Mouse (Mus musculus) forebrain, embryonic 14.5 days (tissue): ENCODE measurements around the gene Mmaa. TPM values are rescaled to one million over a fixed set of nuclear protein-coding genes. Genes with fewer than 3 reads are reported as not detected.

ENCODE experiments used
- ATAC-seq: fragments of 200-750 bp; cut with Nextera tagmentation; 2 replicates; pipeline ENCODE4 v1.8.0; 2017; ENCODE audit warnings: mild to moderate bottlenecking, moderate library complexity
- DNase-seq: peaks from one replicate; pipeline ENCODE4 v3.0.0-alpha.2; 2015; ENCODE audit warnings: low spot score
- H3K27ac ChIP-seq: fragments of 300-500 bp; sonication (generic); 2 replicates; pipeline ENCODE4 v1.5.1; 2014; ENCODE audit warnings: low read depth, mild to moderate bottlenecking, control low read depth, low read length, moderate library complexity
- H3K27me3 ChIP-seq: fragments of 300-500 bp; sonication (generic); replicated peaks from 2 replicates; pipeline ENCODE4 v1.6.1; 2014; ENCODE audit warnings: low read length, control low read depth, mixed read lengths; ENCODE audit not compliant: control insufficient read depth, insufficient read depth
- H3K36me3 ChIP-seq: fragments of 300-500 bp; sonication (generic); 2 replicates; pipeline ENCODE4 v1.6.1; 2014; ENCODE audit warnings: low read length, control low read depth; ENCODE audit not compliant: control insufficient read depth, insufficient read depth
- H3K4me1 ChIP-seq: fragments of 300-500 bp; sonication (generic); 2 replicates; pipeline ENCODE4 v1.6.1; 2014; ENCODE audit warnings: antibody characterized with exemption, low read length, control low read depth; ENCODE audit not compliant: control insufficient read depth, insufficient read depth
- H3K4me2 ChIP-seq: fragments of 300-500 bp; sonication (generic); 2 replicates; pipeline ENCODE4 v1.6.1; 2014; ENCODE audit warnings: mild to moderate bottlenecking, control low read depth, low read length
- H3K4me3 ChIP-seq: fragments of 300-500 bp; sonication (generic); 2 replicates; pipeline ENCODE4 v1.5.1; 2014; ENCODE audit warnings: low read depth, low read length, control low read depth
- H3K9ac ChIP-seq: fragments of 300-500 bp; sonication (generic); 2 replicates; pipeline ENCODE4 v1.6.1; 2014; ENCODE audit warnings: mild to moderate bottlenecking, low read length, control low read depth, moderate library complexity
- H3K9me3 ChIP-seq: fragments of 300-500 bp; sonication (generic); replicated peaks from 2 replicates; pipeline ENCODE4 v1.6.1; 2016; ENCODE audit warnings: low read length, control low read depth, mixed read lengths; ENCODE audit not compliant: control insufficient read depth
- WGBS: fragments of 180-500 bp; shearing (Covaris S2); extraction: QIAGEN DNeasy Blood & Tissue Kit; methylation state at CpG from one replicate; pipeline ENCODE4 v1.1.7; 2014; 5-methylcytosine and 5-hydroxymethylcytosine counted together
- polyA plus RNA-seq: library from polyadenylated mRNA; unstranded; fragments of >200 nt; fragmentation: Nextera tagmentation; extraction: Ambion mirVana; gene quantifications from 2 replicates; pipeline ENCODE4 v1.2.1, GENCODE M21; 2014

Mmaa gene
- polyA plus RNA-seq, 1 experiment from 2014 or later: 20.2 TPM

DNA sequence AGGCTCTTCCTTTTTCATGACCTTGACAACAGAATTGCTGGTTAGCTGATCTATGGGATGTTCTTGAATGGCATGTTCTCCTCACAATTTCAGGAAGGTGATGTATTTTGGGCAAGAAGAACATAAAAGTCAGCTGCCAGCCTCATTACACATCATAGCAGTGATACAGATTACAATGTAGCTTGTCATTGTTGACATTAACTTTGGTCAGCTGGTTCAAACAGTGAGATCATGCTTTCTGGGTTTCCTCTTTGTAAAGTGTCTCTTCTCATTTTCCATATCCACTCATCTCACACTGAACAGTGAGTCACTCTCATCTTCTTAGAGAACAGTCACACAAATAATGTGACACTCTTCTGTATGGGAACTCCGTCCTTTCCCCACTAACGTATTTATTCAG, 51.3 kb downstream of the Mmaa start:
- H3K9me3 ChIP-seq: no peaks in the 10 kb centered on the region
- no peak overlapping the region for H3K4me2 ChIP-seq
- H3K9ac ChIP-seq: no peak overlapping the region
- WGBS: 93% methylated on average over 2 of the region's 2 CpGs
- H3K4me1 ChIP-seq: no peaks in the 10 kb centered on the region
- no peaks in the 10 kb centered on the region for H3K36me3 ChIP-seq
- ATAC-seq (no peak), DNase-seq (no peak)
- H3K4me3 ChIP-seq: no peak overlapping the region
- no peaks in the 10 kb centered on the region for H3K27me3 ChIP-seq
- no peak overlapping the region for H3K27ac ChIP-seq

DNA sequence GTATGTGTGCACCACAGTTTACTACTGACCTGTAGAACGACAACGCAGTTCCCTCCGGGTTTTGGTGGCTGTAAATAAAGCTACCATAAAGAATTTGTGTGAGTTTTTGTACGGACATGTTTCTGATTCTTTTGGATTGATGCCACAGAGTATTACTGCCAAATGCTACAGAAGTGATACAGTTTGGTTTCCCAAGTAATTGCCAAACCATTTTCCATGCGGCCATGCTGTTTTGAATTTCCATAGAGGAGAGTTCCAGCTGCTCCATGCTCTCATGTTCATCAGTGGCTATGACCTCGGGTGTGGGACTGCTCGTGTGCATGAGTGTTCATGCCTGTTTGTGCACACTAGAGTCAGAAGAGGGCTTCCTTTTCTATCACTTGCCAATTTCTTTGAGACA, 54.7 kb downstream of the Mmaa start:
- Histone ChIP-seq H3K9ac (no peak overlapping the region), H3K4me2 (no peak overlapping the region), H3K4me3 (no peak overlapping the region), H3K36me3 (no peaks in the 10 kb centered on the region), H3K27me3 (no peaks in the 10 kb centered on the region), H3K27ac (no peak overlapping the region), H3K9me3 (no peaks in the 10 kb centered on the region), H3K4me1 (no peaks in the 10 kb centered on the region)
- DNase-seq: peak; percentile 34
- ATAC-seq: no peak
- 83% methylated on average over 7 of the region's 7 CpGs for WGBS

DNA sequence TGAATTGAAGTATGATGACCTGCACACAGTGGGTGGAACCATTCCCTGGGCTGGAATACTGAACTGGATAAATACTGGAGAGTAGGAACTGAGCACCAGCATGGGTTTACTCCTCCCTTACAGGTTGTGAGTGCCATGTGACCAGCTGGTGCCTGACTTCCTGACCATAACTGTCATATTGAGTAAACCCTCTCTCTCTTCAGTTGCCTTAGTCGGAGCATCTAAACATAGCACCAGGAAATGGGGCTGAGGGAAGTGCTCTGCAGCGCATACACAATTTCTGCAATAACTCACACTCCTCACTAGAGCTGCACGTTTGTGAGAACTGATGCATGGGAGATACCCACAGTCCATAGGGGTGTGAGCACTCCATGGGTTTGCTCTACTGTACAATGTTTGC, 55.4 kb downstream of the Mmaa start:
- H3K9ac ChIP-seq: no peak overlapping the region
- no peak overlapping the region for H3K27ac ChIP-seq
- no peaks in the 10 kb centered on the region for H3K4me1 ChIP-seq
- H3K4me3 ChIP-seq: no peak overlapping the region
- H3K36me3 ChIP-seq: no peaks in the 10 kb centered on the region
- no peak for ATAC-seq
- H3K27me3 ChIP-seq: no peaks in the 10 kb centered on the region
- no peak overlapping the region for H3K4me2 ChIP-seq
- no peak for DNase-seq
- 91% methylated on average over 3 of the region's 3 CpGs for WGBS
- H3K9me3 ChIP-seq: no peaks in the 10 kb centered on the region

DNA sequence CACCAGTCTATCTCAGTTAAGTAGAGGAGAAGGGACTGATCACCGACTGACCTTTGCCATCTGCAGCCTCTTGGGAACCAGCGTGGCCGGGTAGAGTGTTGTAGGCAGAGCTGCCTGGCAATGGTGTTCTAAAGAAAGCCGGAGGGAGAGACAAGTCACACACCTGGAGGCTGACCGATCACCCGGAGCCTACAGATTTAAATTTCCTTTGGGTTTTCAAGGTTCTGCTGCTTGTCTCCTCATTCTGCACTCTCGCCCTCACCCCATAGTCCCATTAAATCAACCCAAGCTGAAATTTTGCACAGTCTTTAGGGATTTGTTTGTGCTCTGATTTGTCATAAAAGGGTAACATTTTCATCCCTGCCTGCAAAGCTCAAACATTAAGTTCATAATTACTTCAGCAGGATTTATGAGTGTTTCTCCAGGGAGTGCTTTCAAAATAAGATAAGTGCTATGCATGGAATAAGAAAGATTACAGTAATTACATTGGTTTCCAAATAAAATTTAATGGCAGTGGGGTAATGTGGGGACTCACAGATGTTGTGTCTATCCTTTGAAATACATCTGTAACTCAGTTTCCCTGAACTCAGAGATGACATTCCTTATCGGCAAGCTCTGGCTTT, 65.4 kb downstream of the Mmaa start:
- H3K36me3 ChIP-seq: no peaks in the 10 kb centered on the region
- 94% methylated on average over 8 of the region's 8 CpGs for WGBS
- H3K4me1 ChIP-seq: no peaks in the 10 kb centered on the region
- no peak overlapping the region for H3K27ac ChIP-seq
- no peak overlapping the region for H3K4me2 ChIP-seq
- no peak for DNase-seq
- 0 out of 2 replicates have a peak, but pooled peaks cover under 1% of the 10 kb centered on the region for H3K9me3 ChIP-seq
- H3K9ac ChIP-seq: no peak overlapping the region
- no peak overlapping the region for H3K4me3 ChIP-seq
- no peak for ATAC-seq
- H3K27me3 ChIP-seq: no peaks in the 10 kb centered on the region

GRCm38 (mm10) chr8:79227916-79228315, 66.8 kb downstream of the Mmaa start:
- ATAC-seq (no peak), DNase-seq (no peak)
- Histone ChIP-seq H3K27ac (no peak overlapping the region), H3K36me3 (no peaks in the 10 kb centered on the region), H3K4me2 (no peak overlapping the region), H3K27me3 (no peaks in the 10 kb centered on the region), H3K4me3 (no peak overlapping the region), H3K4me1 (no peaks in the 10 kb centered on the region), H3K9me3 (peaks cover 3% of the 10 kb centered on the region; the same call in 1 of the 2 replicates), H3K9ac (no peak overlapping the region)
- 95% methylated on average over 3 of the region's 3 CpGs for WGBS

DNA sequence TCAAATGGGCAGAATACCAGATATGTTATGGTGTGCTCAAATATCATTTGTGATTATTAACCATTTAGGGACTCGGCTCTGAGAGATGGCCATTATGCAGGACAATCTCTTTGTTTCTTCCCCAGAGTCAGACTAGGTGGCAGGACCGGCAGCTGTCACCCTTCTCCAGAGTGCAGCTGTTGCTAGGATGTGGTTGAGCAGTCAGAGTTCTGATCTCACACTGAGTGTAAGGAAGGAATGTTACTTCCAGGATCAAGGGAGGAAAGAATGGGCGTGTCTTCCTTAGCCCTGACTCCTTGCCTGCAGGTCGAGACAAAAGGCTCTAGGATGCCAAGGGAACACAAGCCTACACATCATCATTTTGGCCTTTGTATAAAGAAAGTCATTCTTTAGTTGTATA, 67.5 kb downstream of the Mmaa start:
- ATAC-seq: no peak
- Histone ChIP-seq H3K4me1 (no peaks in the 10 kb centered on the region), H3K27me3 (no peaks in the 10 kb centered on the region), H3K4me2 (no peak overlapping the region), H3K27ac (no peak overlapping the region), H3K36me3 (no peaks in the 10 kb centered on the region), H3K9ac (no peak overlapping the region), H3K4me3 (no peak overlapping the region), H3K9me3 (peaks cover 3% of the 10 kb centered on the region; the same call in 1 of the 2 replicates)
- DNase-seq: no peak
- WGBS: 78% methylated on average over 4 of the region's 4 CpGs

- Histone ChIP-seq H3K9ac (no peak overlapping the region), H3K36me3 (no peaks in the 10 kb centered on the region), H3K27me3 (no peaks in the 10 kb centered on the region), H3K27ac (no peak overlapping the region), H3K9me3 (peaks cover 3% of the 10 kb centered on the region; the same call in 1 of the 2 replicates), H3K4me1 (no peaks in the 10 kb centered on the region), H3K4me2 (no peak overlapping the region), H3K4me3 (no peak overlapping the region)
- 94% methylated on average over 3 of the region's 3 CpGs for WGBS
- no peak for ATAC-seq
- DNase-seq: no peak
Observed at GRCm38 (mm10) chr8:79226046-79226445, 68.7 kb downstream of the Mmaa start.

DNA sequence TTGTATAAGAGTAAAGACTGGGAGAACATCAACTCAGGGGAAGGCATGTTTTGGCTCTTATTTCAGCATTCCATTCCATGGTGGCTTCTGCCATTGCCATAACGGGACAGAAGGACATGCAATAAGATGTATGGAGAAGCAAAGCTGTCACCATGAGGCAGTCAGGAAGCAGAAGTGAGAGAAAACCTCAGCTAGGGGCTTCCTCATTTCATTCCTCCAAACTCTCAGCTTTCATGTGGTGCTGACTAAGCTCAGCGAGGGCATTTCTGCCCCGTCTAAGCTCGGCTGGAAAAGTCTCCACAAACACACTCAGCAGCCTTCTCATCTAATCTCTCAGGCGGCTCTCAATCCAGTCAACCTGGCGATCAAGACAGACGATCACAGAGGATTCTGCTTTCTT, 69.2 kb downstream of the Mmaa start:
- no peak overlapping the region for H3K4me2 ChIP-seq
- no peak overlapping the region for H3K9ac ChIP-seq
- no peak for DNase-seq
- H3K4me3 ChIP-seq: no peak overlapping the region
- H3K9me3 ChIP-seq: peaks cover 3% of the 10 kb centered on the region; the same call in 1 of the 2 replicates
- no peaks in the 10 kb centered on the region for H3K4me1 ChIP-seq
- H3K36me3 ChIP-seq: no peaks in the 10 kb centered on the region
- ATAC-seq: no peak
- H3K27ac ChIP-seq: no peak overlapping the region
- 88% methylated on average over 7 of the region's 7 CpGs for WGBS
- no peaks in the 10 kb centered on the region for H3K27me3 ChIP-seq

GRCm38 (mm10) chr8:79224363-79224762, 70.4 kb downstream of the Mmaa start:
- H3K9me3 ChIP-seq: peaks cover 3% of the 10 kb centered on the region; the same call in 1 of the 2 replicates
- no peaks in the 10 kb centered on the region for H3K27me3 ChIP-seq
- DNase-seq (peak; percentile 42), ATAC-seq (peak; percentile 37; the same call in 1 of the 2 replicates)
- no peaks in the 10 kb centered on the region for H3K4me1 ChIP-seq
- no peak overlapping the region for H3K27ac ChIP-seq
- H3K36me3 ChIP-seq: no peaks in the 10 kb centered on the region
- no peak overlapping the region for H3K4me2 ChIP-seq
- no peak overlapping the region for H3K9ac ChIP-seq
- WGBS: 14% methylated on average over 9 of the region's 9 CpGs
- H3K4me3 ChIP-seq: no peak overlapping the region
